Mouse (Mus musculus): ENCODE measurements at regions not wholly inside any gene's neighbourhood (a gene's known extent, or its start where the extent isn't known, plus 50 kb on each side); places are given as distances from the start of the nearest gene placed in this dataset.
"Not testable (repeated sequence)": the region's sequence is repeated elsewhere in the genome, so short reads cannot be mapped to it uniquely, and the experiment has no call there.

DNA sequence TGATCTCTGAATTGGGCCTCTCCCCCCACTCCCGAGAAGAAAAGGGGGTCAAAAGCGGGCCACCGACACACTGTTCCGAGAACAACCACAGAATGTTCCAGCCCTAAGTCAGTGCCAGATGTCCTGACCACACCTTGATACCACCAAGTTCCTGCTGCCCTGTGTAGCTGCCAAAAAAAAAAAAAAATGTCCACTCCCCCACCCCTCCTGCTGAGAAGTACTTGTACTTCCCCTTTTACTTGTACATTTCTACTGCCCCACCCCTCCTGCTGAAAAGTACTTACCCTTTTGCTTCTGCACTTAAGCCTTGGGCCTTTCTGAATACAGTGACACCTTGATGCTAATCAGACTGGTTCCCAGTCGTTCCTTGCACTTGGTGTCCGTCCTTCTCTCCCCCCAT is 299.7 kb upstream of the Lrrn1 start:
- WGBS (ENCODE audit: insufficient replicate concordance), result 46% methylated on average over 5 of the region's 6 CpGs

DNA sequence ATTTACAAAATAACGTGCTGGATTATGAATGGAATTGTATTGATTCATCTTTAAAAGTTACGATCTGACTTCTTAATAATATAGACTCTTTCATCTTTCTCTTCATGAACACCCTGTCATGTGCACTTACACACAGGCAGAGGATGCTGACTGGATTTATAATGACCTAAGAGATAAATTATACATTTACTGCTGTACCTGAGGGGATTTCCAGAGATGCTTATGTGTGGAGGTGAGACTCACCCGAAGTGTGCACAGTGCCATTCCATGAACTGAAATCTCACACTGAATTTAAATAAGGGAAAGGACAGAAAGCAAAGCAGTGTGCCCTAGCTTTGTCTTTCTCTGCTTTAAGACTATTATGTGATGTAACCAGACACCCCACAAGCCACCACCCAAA is 291.9 kb upstream of the Lrrn1 start:
- H3K27me3 ChIP-seq (ENCODE audit: control insufficient read depth, insufficient read depth, low read depth, low read length), result no peaks in the 10 kb centered on the region
- no peak overlapping the region for H3K4me2 ChIP-seq (ENCODE audit: low read depth, low read length)
- no peaks in the 10 kb centered on the region for H3K36me3 ChIP-seq (ENCODE audit: control insufficient read depth, insufficient read depth)
- 65% methylated on average over 3 of the region's 3 CpGs for WGBS (ENCODE audit: insufficient replicate concordance)
- H3K4me1 ChIP-seq (ENCODE audit: control insufficient read depth, low read depth, low read length), result no peaks in the 10 kb centered on the region
- no peak overlapping the region for H3K4me3 ChIP-seq (ENCODE audit: low read depth, low read length)
- no peaks in the 10 kb centered on the region for H3K9me3 ChIP-seq (replicated peaks; ENCODE audit: control insufficient read depth, low read length)
- no peak for ATAC-seq (ENCODE audit: low read depth)
- H3K27ac ChIP-seq (ENCODE audit: low read length), result no peak overlapping the region
- H3K9ac ChIP-seq (ENCODE audit: low read depth, low read length), result no peak overlapping the region

More for the DNA sequence above, 299.7 kb upstream of the Lrrn1 start:
- not testable (repeated sequence) for H3K4me2 ChIP-seq (ENCODE audit: low read depth, low read length); H3K4me3 ChIP-seq (ENCODE audit: low read depth, low read length); H3K27me3 ChIP-seq (ENCODE audit: control insufficient read depth, insufficient read depth, low read depth, low read length); H3K9me3 ChIP-seq (replicated peaks; ENCODE audit: control insufficient read depth, low read length); H3K9ac ChIP-seq (ENCODE audit: low read depth, low read length); H3K4me1 ChIP-seq (ENCODE audit: control insufficient read depth, low read depth, low read length); H3K27ac ChIP-seq (ENCODE audit: low read length); ATAC-seq (ENCODE audit: low read depth); H3K36me3 ChIP-seq (ENCODE audit: control insufficient read depth, insufficient read depth)

- WGBS (ENCODE audit: insufficient replicate concordance), result 29% methylated on average over 3 of the region's 3 CpGs
- no peak overlapping the region for H3K4me3 ChIP-seq (ENCODE audit: low read depth, low read length)
Measured at GRCm38 (mm10) chr6:107243981-107244380, 285.6 kb upstream of the Lrrn1 start.

GRCm38 (mm10) chr6:107280348-107280747 is 249.2 kb upstream of the Lrrn1 start:
- 79% methylated on average over 15 of the region's 15 CpGs for WGBS (ENCODE audit: insufficient replicate concordance)
- no peak for ATAC-seq (ENCODE audit: low read depth)
- H3K4me3 ChIP-seq (ENCODE audit: low read depth, low read length), result no peak overlapping the region

More at GRCm38 (mm10) chr6:107243981-107244380, 285.6 kb upstream of the Lrrn1 start:
- H3K36me3 ChIP-seq (ENCODE audit: control insufficient read depth, insufficient read depth), result no peaks in the 10 kb centered on the region
- H3K27ac ChIP-seq (ENCODE audit: low read length), result no peak overlapping the region
- no peaks in the 10 kb centered on the region for H3K9me3 ChIP-seq (replicated peaks; ENCODE audit: control insufficient read depth, low read length)
- H3K27me3 ChIP-seq (ENCODE audit: control insufficient read depth, insufficient read depth, low read depth, low read length), result no peaks in the 10 kb centered on the region
- no peak for ATAC-seq (ENCODE audit: low read depth)
- no peaks in the 10 kb centered on the region for H3K4me1 ChIP-seq (ENCODE audit: control insufficient read depth, low read depth, low read length)
- no peak overlapping the region for H3K9ac ChIP-seq (ENCODE audit: low read depth, low read length)
- H3K4me2 ChIP-seq (ENCODE audit: low read depth, low read length), result no peak overlapping the region

DNA sequence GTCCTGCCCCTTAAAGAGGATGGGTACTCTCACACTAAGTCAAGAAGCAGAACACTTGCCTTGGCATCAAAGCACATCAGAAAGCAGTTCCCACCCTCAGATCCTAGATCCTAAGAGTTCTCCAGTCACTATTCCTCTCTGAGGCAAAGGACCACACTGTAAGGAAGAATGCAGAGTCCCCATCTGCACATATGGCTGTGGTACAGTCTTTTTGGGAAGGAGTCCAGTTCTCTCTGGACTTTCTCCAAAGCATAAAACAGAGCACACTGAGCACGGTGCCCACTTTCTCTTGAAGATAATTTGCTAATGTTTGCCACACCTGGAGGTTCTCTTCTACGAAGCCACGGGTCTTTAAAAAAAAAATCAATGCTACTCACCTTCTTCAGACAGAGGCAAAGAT is 238.7 kb upstream of the Lrrn1 start:
- no peak for ATAC-seq (ENCODE audit: low read depth)
- Histone ChIP-seq H3K27me3 (ENCODE audit: control insufficient read depth, insufficient read depth, low read depth, low read length) (no peaks in the 10 kb centered on the region), H3K36me3 (ENCODE audit: control insufficient read depth, insufficient read depth) (no peaks in the 10 kb centered on the region), H3K4me3 (ENCODE audit: low read depth, low read length) (no peak overlapping the region), H3K9me3 (replicated peaks; ENCODE audit: control insufficient read depth, low read length) (no peaks in the 10 kb centered on the region), H3K9ac (ENCODE audit: low read depth, low read length) (no peak overlapping the region), H3K4me1 (ENCODE audit: control insufficient read depth, low read depth, low read length) (no peaks in the 10 kb centered on the region), H3K4me2 (ENCODE audit: low read depth, low read length) (no peak overlapping the region), H3K27ac (ENCODE audit: low read length) (no peak overlapping the region)
- 63% methylated on average over 3 of the region's 3 CpGs for WGBS (ENCODE audit: insufficient replicate concordance)

More at GRCm38 (mm10) chr6:107280348-107280747, 249.2 kb upstream of the Lrrn1 start:
- no peak overlapping the region for H3K4me2 ChIP-seq (ENCODE audit: low read depth, low read length)
- no peak overlapping the region for H3K9ac ChIP-seq (ENCODE audit: low read depth, low read length)
- no peak overlapping the region for H3K27ac ChIP-seq (ENCODE audit: low read length)
- H3K36me3 ChIP-seq (ENCODE audit: control insufficient read depth, insufficient read depth), result no peaks in the 10 kb centered on the region
- H3K27me3 ChIP-seq (ENCODE audit: control insufficient read depth, insufficient read depth, low read depth, low read length), result no peaks in the 10 kb centered on the region
- no peaks in the 10 kb centered on the region for H3K4me1 ChIP-seq (ENCODE audit: control insufficient read depth, low read depth, low read length)
- no peaks in the 10 kb centered on the region for H3K9me3 ChIP-seq (replicated peaks; ENCODE audit: control insufficient read depth, low read length)

DNA sequence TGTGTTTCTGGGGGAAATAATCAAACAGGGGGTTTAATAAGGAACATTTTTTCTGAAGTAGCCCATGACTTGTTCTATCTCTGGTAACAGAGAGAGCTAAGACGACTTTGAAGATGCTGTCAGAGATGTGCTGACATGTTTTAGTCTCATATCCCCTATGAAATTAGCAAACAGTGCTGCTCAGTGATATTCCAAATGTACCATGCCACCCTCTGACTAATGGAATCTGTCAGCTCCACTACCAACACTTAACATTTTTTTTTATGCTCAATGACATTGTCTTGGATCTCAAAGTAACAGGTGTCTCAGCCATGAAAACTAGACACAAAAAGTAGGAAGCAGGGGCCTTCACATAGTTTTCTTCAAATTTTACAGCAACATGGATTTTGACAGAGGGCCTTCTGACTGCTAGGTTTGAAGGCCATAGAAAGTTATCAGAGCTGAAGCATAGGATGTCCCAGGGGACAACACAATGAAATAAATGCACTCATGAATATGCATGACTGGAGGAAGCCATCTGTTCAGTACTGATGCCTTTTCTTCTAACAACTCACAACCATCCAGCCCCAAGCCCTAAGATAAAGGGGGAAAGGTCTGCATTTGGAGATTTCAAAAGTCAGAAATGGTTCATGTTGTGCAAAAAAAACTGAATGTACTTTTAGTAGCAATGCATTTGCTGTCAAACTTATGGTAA is 225.7 kb upstream of the Lrrn1 start:
- Histone ChIP-seq H3K36me3 (ENCODE audit: control insufficient read depth, insufficient read depth) (no peaks in the 10 kb centered on the region), H3K4me3 (ENCODE audit: low read depth, low read length) (no peak overlapping the region), H3K27ac (ENCODE audit: low read length) (no peak overlapping the region), H3K4me1 (ENCODE audit: control insufficient read depth, low read depth, low read length) (no peaks in the 10 kb centered on the region), H3K4me2 (ENCODE audit: low read depth, low read length) (no peak overlapping the region), H3K27me3 (ENCODE audit: control insufficient read depth, insufficient read depth, low read depth, low read length) (no peaks in the 10 kb centered on the region), H3K9ac (ENCODE audit: low read depth, low read length) (no peak overlapping the region), H3K9me3 (replicated peaks; ENCODE audit: control insufficient read depth, low read length) (no peaks in the 10 kb centered on the region)
- ATAC-seq (ENCODE audit: low read depth), result no peak
- 50% methylated on average over 1 of the region's 1 CpGs for WGBS (ENCODE audit: insufficient replicate concordance)

DNA sequence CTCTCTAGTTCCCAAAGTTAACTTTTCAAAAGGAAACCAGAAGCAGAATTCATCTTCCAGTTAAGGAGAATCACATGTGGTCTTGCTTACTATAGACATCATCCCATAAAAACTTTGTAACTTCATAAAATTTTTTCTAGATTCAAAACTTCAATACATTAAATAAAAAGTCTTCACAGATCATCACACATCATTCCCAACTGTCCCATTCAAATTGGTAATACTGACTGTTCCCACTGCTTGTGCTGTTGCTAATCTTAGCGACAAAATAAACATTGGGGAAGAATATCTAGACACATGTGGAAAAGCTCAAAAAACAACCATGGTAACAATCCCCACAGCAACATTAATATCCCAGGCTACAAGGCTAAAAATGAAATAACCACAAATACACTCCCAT is 210.0 kb upstream of the Lrrn1 start:
- no peak overlapping the region for H3K9ac ChIP-seq (ENCODE audit: low read depth, low read length)
- no peak overlapping the region for H3K4me2 ChIP-seq (ENCODE audit: low read depth, low read length)
- H3K4me3 ChIP-seq (ENCODE audit: low read depth, low read length), result no peak overlapping the region
- H3K4me1 ChIP-seq (ENCODE audit: control insufficient read depth, low read depth, low read length), result no peaks in the 10 kb centered on the region
- no peak overlapping the region for H3K27ac ChIP-seq (ENCODE audit: low read length)
- no peaks in the 10 kb centered on the region for H3K27me3 ChIP-seq (ENCODE audit: control insufficient read depth, insufficient read depth, low read depth, low read length)
- no peak for ATAC-seq (ENCODE audit: low read depth)
- no peaks in the 10 kb centered on the region for H3K36me3 ChIP-seq (ENCODE audit: control insufficient read depth, insufficient read depth)
- no peaks in the 10 kb centered on the region for H3K9me3 ChIP-seq (replicated peaks; ENCODE audit: control insufficient read depth, low read length)
- 45% methylated on average over 1 of the region's 1 CpGs for WGBS (ENCODE audit: insufficient replicate concordance)

- Histone ChIP-seq H3K36me3 (ENCODE audit: control insufficient read depth, insufficient read depth) (no peaks in the 10 kb centered on the region), H3K4me3 (ENCODE audit: low read depth, low read length) (no peak overlapping the region), H3K4me2 (ENCODE audit: low read depth, low read length) (no peak overlapping the region), H3K27me3 (ENCODE audit: control insufficient read depth, insufficient read depth, low read depth, low read length) (no peaks in the 10 kb centered on the region), H3K4me1 (ENCODE audit: control insufficient read depth, low read depth, low read length) (no peaks in the 10 kb centered on the region), H3K27ac (ENCODE audit: low read length) (no peak overlapping the region), H3K9ac (ENCODE audit: low read depth, low read length) (no peak overlapping the region), H3K9me3 (replicated peaks; ENCODE audit: control insufficient read depth, low read length) (no peaks in the 10 kb centered on the region)
- no peak for ATAC-seq (ENCODE audit: low read depth)
- WGBS (ENCODE audit: insufficient replicate concordance), result 55% methylated on average over 4 of the region's 4 CpGs
Measured at GRCm38 (mm10) chr6:107350503-107350902, 179.1 kb upstream of the Lrrn1 start.

DNA sequence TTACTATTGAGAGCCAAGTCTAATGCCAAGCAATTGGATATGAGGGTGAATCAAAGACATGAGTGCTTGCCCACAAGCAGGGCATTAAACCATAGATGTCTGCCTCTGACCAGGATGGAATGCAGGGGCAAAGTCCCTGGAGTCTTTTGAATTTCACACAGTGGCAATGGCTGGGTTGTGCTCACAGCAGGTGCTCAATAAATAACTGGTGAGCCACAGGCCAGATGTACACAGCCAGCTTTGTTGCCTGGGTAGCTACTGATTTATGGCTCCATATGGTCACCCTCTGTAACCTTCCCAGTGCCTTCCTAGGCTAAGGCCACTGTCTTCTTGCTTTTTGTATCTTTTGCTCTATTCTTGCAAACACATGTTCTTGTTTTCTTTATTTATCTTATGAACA is 154.3 kb upstream of the Lrrn1 start:
- Histone ChIP-seq H3K36me3 (ENCODE audit: control insufficient read depth, insufficient read depth) (no peaks in the 10 kb centered on the region), H3K4me2 (ENCODE audit: low read depth, low read length) (no peak overlapping the region), H3K4me1 (ENCODE audit: control insufficient read depth, low read depth, low read length) (no peaks in the 10 kb centered on the region), H3K27ac (ENCODE audit: low read length) (no peak overlapping the region), H3K4me3 (ENCODE audit: low read depth, low read length) (no peak overlapping the region), H3K9ac (ENCODE audit: low read depth, low read length) (no peak overlapping the region), H3K27me3 (ENCODE audit: control insufficient read depth, insufficient read depth, low read depth, low read length) (no peaks in the 10 kb centered on the region), H3K9me3 (replicated peaks; ENCODE audit: control insufficient read depth, low read length) (no peaks in the 10 kb centered on the region)
- ATAC-seq (ENCODE audit: low read depth), result no peak

Measured in liver, embryonic 16.5 days (tissue).